Mouse (Mus musculus): ENCODE measurements around the gene Pofut1.
"Not testable (repeated sequence)": the region's sequence is repeated elsewhere in the genome, so short reads cannot be mapped to it uniquely, and the experiment has no call there.

The Pofut1 gene

GRCm38 (mm10) chr2:153239021-153239859, 2.1 kb upstream of the Pofut1 start:
- DNase-seq (ENCODE audit: low spot score), result no peak

GRCm38 (mm10) chr2:153239860-153240480, 1.4 kb upstream of the Pofut1 start:
- DNase-seq (ENCODE audit: low spot score), result no peak

- DNase-seq (ENCODE audit: low spot score), result peak; percentile 84
Observed at GRCm38 (mm10) chr2:153240701-153241235, 565 bp upstream of the Pofut1 start.

GRCm38 (mm10) chr2:153242156-153242555, 823 bp downstream of the Pofut1 start:
- no peak for DNase-seq (ENCODE audit: low spot score)

GRCm38 (mm10) chr2:153249751-153250150, 8.4 kb downstream of the Pofut1 start:
- DNase-seq (ENCODE audit: low spot score), result no peak

- no peak for DNase-seq (ENCODE audit: low spot score)
Observed at GRCm38 (mm10) chr2:153256604-153257003, 15.3 kb downstream of the Pofut1 start.

GRCm38 (mm10) chr2:153259030-153259863, 17.9 kb downstream of the Pofut1 start:
- DNase-seq (ENCODE audit: low spot score), result no peak

GRCm38 (mm10) chr2:153259864-153260674, 18.7 kb downstream of the Pofut1 start:
- DNase-seq (ENCODE audit: low spot score), result peak; percentile 72

GRCm38 (mm10) chr2:153263053-153263452, 21.7 kb downstream of the Pofut1 start:
- DNase-seq (ENCODE audit: low spot score), result no peak

- no peak for DNase-seq (ENCODE audit: low spot score)
Observed at GRCm38 (mm10) chr2:153267331-153267730, 26.0 kb downstream of the Pofut1 start.

GRCm38 (mm10) chr2:153270231-153270915, 29.0 kb downstream of the Pofut1 start:
- not testable (repeated sequence) for DNase-seq (ENCODE audit: low spot score)

- DNase-seq (ENCODE audit: low spot score), result not testable (repeated sequence)
Observed at GRCm38 (mm10) chr2:153274200-153274918, 33.0 kb downstream of the Pofut1 start.

GRCm38 (mm10) chr2:153274919-153275247, 33.5 kb downstream of the Pofut1 start:
- DNase-seq (ENCODE audit: low spot score), result no peak

- not testable (repeated sequence) for DNase-seq (ENCODE audit: low spot score)
Observed at GRCm38 (mm10) chr2:153275577-153275976, 34.2 kb downstream of the Pofut1 start.

GRCm38 (mm10) chr2:153276440-153276839, 35.1 kb downstream of the Pofut1 start:
- no peak for DNase-seq (ENCODE audit: low spot score)

GRCm38 (mm10) chr2:153276846-153277245, 35.5 kb downstream of the Pofut1 start:
- not testable (repeated sequence) for DNase-seq (ENCODE audit: low spot score)

- DNase-seq (ENCODE audit: low spot score), result no peak
Observed at GRCm38 (mm10) chr2:153278357-153278756, 37.0 kb downstream of the Pofut1 start.

GRCm38 (mm10) chr2:153283919-153284318, 42.6 kb downstream of the Pofut1 start:
- no peak for DNase-seq (ENCODE audit: low spot score)

- no peak for DNase-seq (ENCODE audit: low spot score)
Observed at GRCm38 (mm10) chr2:153286524-153286923, 45.2 kb downstream of the Pofut1 start.

- no peak for DNase-seq (ENCODE audit: low spot score)
Observed at GRCm38 (mm10) chr2:153287835-153288234, 46.5 kb downstream of the Pofut1 start.
